ENCODE assay signal across 10 mouse cellular contexts in the genomic region with DNA sequence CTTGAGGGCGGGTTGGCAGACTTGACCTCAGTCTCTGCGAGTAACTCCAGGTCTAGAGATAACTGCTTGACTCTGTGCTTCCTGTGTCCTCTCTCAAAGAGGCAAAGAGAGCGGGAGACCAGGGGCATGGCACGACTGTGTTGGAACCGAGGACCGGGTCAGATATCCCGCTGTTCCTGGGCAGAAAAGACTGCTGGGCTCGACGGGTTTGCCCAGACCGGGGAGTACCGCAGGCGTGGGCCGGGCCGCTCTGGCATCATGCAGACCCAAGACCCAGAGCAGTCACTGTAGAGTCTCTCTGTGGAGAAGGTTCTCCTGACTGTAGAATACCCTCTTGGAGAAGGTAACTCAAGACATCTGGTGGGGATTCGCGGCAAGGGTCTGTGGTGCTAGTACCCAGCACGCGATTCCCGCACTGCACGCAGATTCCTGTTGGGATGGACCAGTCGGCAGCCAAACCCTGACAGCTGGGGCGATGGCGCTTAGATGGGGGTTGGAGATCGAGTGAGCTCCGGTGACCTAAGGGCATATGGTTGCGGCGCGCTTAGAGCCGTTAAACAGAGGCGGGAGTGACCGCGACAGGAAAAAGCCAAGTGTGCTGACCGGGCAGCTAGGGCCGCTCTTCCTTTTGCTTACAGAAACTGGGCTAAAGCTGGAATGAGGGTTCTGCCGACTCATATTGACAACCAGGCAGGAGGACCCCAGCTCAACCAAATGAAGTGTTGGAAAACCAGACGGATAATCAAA. TPM values are rescaled to one million over a fixed set of nuclear protein-coding genes. Genes with fewer than 3 reads are reported as not detected.
A peak's percentile ranks its signal among the peaks of the same experiment; 100 is the strongest.
DNase-seq lines count a peak whose midpoint lies in the region; ATAC-seq lines count a peak whose summit lies in the region.
"Had no signal": no experiment of that assay in that cellular context is flagged by ENCODE, and none has a peak within 500 bp of the region (broad histone marks: within the 10 kb centered on the region; RNA-seq: fewer than 3 reads in every experiment).

No protein-coding gene starts in this region.

- H3K4me1 ChIP-seq in heart, embryonic 16.5 days (ENCODE audit: control insufficient read depth, insufficient read depth, low read length), result peaks cover 13% of the 10 kb centered on the region
- peaks cover 42% of the 10 kb centered on the region for H3K4me1 ChIP-seq in midbrain, embryonic 12.5 days

- under 1% methylated on average over 36 of the region's 36 CpGs for WGBS in heart, embryonic 16.5 days
- WGBS in midbrain, embryonic 12.5 days, result 1% methylated on average over 36 of the region's 36 CpGs

- peak overlapping the region; percentile 41 for H3K4me2 ChIP-seq in heart, embryonic 16.5 days (ENCODE audit: low read depth, low read length)
- peak overlapping the region; percentile 77 for H3K4me2 ChIP-seq in midbrain, embryonic 12.5 days (replicated peaks)

- H3K9me3 ChIP-seq in heart, embryonic 16.5 days (replicated peaks; ENCODE audit: control insufficient read depth, low read length), result no peaks in the 10 kb centered on the region
- H3K9me3 ChIP-seq in midbrain, embryonic 12.5 days, result no peaks in the 10 kb centered on the region

- no peak for DNase-seq in heart, adult 11 months
- DNase-seq in ZHBTc4 (ENCODE audit: low read depth, low spot score), result peak; percentile 48
- DNase-seq in forelimb bud, embryonic 11.5 days (ENCODE audit: low read depth, low spot score), result peak; percentile 33
- no peak for DNase-seq in urinary bladder, postnatal 36 days (ENCODE audit: low spot score in 2 of 2)
- DNase-seq: thymus, postnatal 4 days had no signal

- no peak overlapping the region for H3K27ac ChIP-seq in heart, embryonic 16.5 days (ENCODE audit: low read length)
- no peak overlapping the region for H3K27ac ChIP-seq in midbrain, embryonic 12.5 days (replicated peaks)

- H3K27me3 ChIP-seq in heart, embryonic 16.5 days (ENCODE audit: control insufficient read depth, insufficient read depth, low read length), result peaks cover 91% of the 10 kb centered on the region
- H3K27me3 ChIP-seq in midbrain, embryonic 12.5 days, result peaks cover 94% of the 10 kb centered on the region

- no peaks in the 10 kb centered on the region for H3K36me3 ChIP-seq in heart, embryonic 16.5 days (ENCODE audit: control insufficient read depth, insufficient read depth)
- H3K36me3 ChIP-seq in midbrain, embryonic 12.5 days, result no peaks in the 10 kb centered on the region

- H3K4me3 ChIP-seq in heart, embryonic 16.5 days (ENCODE audit: low read length), result peak overlapping the region; percentile 31
- H3K4me3 ChIP-seq in midbrain, embryonic 12.5 days, result peak overlapping the region; percentile 57

- no peak for ATAC-seq in heart, embryonic 16.5 days (replicated peaks; ENCODE audit: extremely low read depth, insufficient read depth, low FRiP score)
- no peak for ATAC-seq in midbrain, embryonic 12.5 days (ENCODE audit: low FRiP score, low read depth)
- no peak for ATAC-seq in monocyte, adult 5-6 weeks (replicated peaks; ENCODE audit: insufficient number of reproducible peaks, low FRiP score, low TSS enrichment, poor library complexity, severe bottlenecking)

- no peak overlapping the region for H3K9ac ChIP-seq in heart, embryonic 16.5 days (ENCODE audit: low read length)
- H3K9ac ChIP-seq in midbrain, embryonic 12.5 days (replicated peaks), result peak overlapping the region; percentile 41

RNA-seq across cellular contexts. Expression of a gene that starts 3.7 kb away (rescaled TPM):
- 0.06 TPM in 1 of 2 replicates, not detected in the other for polyA plus RNA-seq in heart, embryonic 16.5 days (2015; fragmentation: Nextera tagmentation; extraction: Ambion mirVana)
- 18.2 and 18.3 TPM in 2 replicates for polyA plus RNA-seq in midbrain, embryonic 12.5 days (2016; fragmentation: Nextera tagmentation; extraction: Ambion mirVana)
- total RNA-seq in monocyte, adult 5-6 weeks (2017), result not detected in 3 replicates
- total RNA-seq: gastrocnemius, postnatal 4 days; liver, adult 2 months had no signal
- polyA plus RNA-seq: liver, adult 2 months had no signal

RNA-seq across cellular contexts. Expression of a gene that starts 45.5 kb away (rescaled TPM):
- not detected in 2 replicates for polyA plus RNA-seq in heart, embryonic 16.5 days (2015; fragmentation: Nextera tagmentation; extraction: Ambion mirVana)
- polyA plus RNA-seq in midbrain, embryonic 12.5 days (2016; fragmentation: Nextera tagmentation; extraction: Ambion mirVana), result 0.42 and 0.50 TPM in 2 replicates
- not detected in 3 replicates for total RNA-seq in monocyte, adult 5-6 weeks (2017)
- total RNA-seq: gastrocnemius, postnatal 4 days; liver, adult 2 months had no signal
- polyA plus RNA-seq: liver, adult 2 months had no signal

RNA-seq across cellular contexts. Expression of a gene that starts 51.8 kb away (rescaled TPM):
- not detected in 2 replicates for polyA plus RNA-seq in heart, embryonic 16.5 days (2015; fragmentation: Nextera tagmentation; extraction: Ambion mirVana)
- not detected in 2 replicates for polyA plus RNA-seq in midbrain, embryonic 12.5 days (2016; fragmentation: Nextera tagmentation; extraction: Ambion mirVana)
- not detected in 3 replicates for total RNA-seq in monocyte, adult 5-6 weeks (2017)
- total RNA-seq: gastrocnemius, postnatal 4 days; liver, adult 2 months had no signal
- polyA plus RNA-seq: liver, adult 2 months had no signal

Comparison
In these comparisons a context has a peak if more than half of its experiments do, and no peak if none do; other contexts are left out.
1. DNase-seq: peak in ZHBTc4 (single experiment) and forelimb bud, embryonic 11.5 days (single experiment); none in heart, adult 11 months (single experiment) and urinary bladder, postnatal 36 days (0 of 2).
2. RNA of a gene that starts 3.7 kb away (polyA plus RNA-seq): 18.2 to 18.3 TPM in midbrain, embryonic 12.5 days; 0.06 TPM in heart, embryonic 16.5 days; every median in the first group is over 10 times any median in the second.